Mouse (Mus musculus): ENCODE measurements around the gene Epb41.

Gene Epb41

DNA sequence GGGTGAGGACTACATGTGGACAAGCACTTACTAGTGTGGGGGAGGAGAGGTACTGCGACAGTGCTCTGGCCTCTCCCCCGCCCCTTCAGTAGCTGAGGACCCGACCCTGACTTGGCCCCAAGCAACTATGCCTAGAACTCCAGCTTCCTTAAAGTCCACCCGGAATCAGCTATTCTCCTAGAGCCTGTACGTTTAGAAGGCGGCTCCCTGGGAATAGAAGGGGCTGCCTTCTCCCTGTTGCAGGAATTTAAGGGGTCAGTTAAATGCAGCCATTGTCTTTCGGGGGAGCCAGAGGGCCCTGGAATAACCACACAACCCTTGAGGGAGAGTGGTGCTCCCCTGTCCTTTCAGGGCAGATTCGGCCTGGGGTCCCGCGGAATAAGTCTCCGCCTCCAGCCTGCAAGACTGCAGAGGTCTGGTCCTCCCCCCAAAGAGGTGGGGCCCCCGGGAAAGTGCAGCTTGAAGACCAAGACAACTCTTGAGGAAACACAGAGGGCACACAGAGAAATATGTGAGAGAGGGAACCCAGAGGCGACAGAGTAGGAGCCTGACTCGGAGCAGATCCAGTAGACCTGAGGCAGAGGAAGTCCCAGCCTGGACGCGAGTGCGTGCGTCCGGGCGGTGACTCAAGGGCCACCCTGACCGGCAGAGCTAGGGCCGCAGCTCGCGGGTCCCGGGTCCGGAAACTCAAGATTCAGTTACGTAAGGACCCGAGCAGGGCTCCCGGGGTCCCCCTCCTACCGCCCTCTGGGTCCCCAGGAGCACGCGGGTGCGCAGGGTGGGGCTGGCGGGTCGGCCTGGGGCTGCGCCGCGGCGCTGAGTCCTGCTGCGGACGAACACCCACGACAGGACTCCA lies 816 bp downstream of the Epb41 start, which contains the start of gene Gm10300:
TSS of gene Gm10300 (plus strand) at position 621 of the 856 bp plus-strand sequence.
- DNase-seq (ENCODE audit: low read depth, low spot score): no peak

GRCm38 (mm10) chr4:132072946-132073345 lies 2.2 kb downstream of the Epb41 start:
- no peak for DNase-seq (ENCODE audit: low read depth, low spot score)

DNA sequence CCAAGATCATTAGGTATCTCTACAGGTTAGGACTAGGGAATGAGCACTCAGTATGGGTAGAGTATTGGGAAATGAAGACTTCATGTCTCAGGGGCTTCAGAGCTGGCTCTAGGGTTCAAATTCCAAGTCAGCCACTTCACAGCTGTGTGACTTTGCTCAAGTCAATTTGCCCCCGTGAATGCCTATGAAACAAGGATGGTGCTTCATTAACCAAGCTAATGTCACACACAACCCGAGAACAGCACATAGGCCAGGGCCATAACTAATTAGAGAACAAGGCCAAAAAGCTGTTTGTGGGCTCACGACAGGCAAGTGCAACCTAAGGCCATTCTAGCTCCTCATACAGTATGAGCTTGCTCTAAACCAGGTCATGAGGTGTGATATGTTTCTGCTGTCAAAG lies 3.0 kb downstream of the Epb41 start:
- no peak for DNase-seq (ENCODE audit: low read depth, low spot score)

GRCm38 (mm10) chr4:132071674-132072073 lies 3.4 kb downstream of the Epb41 start:
- DNase-seq (ENCODE audit: low read depth, low spot score): no peak

GRCm38 (mm10) chr4:132067938-132068235 lies 7.2 kb downstream of the Epb41 start:
- no peak for DNase-seq (ENCODE audit: low read depth, low spot score)

- DNase-seq (ENCODE audit: low read depth, low spot score): no peak
Measured at GRCm38 (mm10) chr4:132067112-132067937, 7.8 kb downstream of the Epb41 start.

GRCm38 (mm10) chr4:132066101-132066773 lies 8.9 kb downstream of the Epb41 start:
- DNase-seq (ENCODE audit: low read depth, low spot score): no peak

GRCm38 (mm10) chr4:132065578-132065977 lies 9.5 kb downstream of the Epb41 start:
- no peak for DNase-seq (ENCODE audit: low read depth, low spot score)

DNA sequence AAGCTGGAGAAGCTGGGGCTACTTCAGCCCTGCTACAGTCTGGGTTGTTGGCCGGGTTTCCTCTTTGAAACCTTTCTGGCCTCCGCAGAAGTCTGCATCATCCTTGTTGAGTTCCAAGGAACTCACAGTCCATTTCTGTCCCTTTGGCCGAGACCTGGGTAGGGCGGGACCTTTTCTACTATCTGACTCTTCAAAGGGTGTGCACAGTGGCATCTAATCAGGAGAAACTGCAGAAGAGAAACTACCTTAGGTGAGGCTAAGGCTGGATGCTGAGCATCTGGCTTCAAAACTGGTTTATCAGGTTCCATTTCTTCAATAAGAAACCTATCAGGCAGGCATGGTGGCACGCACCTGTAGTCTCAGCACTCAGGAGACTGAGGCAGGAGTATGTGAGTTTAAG lies 10.6 kb downstream of the Epb41 start:
- no peak for DNase-seq (ENCODE audit: low read depth, low spot score)

DNA sequence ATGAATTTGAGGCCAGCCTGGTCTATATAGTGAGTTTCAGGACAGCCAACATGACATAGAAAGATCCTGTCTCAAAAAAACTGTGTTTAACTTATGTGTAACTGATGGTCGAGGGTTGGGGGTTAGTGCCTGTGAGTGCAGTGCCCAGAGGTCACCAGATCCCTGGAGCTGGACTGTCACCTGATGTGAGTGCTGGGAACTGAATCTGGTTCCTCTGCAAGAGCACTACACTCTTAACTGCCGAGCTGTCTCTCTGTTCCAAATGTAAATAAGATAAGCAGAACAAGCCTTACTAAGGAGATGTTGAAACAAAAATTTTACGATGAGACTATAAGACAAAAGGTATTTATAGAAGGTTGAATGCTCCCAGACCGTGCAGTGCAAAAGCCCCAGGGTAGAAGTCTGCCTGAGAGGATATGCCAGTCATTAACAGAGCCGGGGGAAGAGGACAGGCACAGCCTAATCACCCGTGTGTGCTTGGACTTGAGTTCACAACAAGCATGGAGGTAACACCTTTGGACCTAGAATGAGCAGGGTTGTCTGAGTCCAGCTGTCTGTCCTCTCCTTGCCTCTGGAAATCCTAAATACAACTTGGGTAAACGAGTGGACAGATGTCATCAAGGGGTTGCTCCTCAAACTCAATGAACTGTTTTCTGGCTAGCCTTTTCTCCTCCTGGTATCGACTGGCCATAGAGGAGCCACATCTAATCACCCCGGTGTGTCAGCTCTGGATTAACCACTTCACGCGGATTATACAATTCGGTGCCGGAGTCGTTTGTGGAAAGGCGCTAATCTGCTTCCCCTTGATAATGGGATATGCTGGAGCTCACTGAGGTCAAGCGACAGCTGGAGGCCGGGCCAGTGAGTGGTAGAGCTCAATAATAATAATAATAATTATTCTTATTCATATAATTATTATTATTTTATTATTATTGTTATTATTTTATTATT lies 11.9 kb downstream of the Epb41 start:
- DNase-seq (ENCODE audit: low read depth, low spot score): no peak

- no peak for DNase-seq (ENCODE audit: low read depth, low spot score)
Measured at GRCm38 (mm10) chr4:132062289-132062688, 12.8 kb downstream of the Epb41 start.

DNA sequence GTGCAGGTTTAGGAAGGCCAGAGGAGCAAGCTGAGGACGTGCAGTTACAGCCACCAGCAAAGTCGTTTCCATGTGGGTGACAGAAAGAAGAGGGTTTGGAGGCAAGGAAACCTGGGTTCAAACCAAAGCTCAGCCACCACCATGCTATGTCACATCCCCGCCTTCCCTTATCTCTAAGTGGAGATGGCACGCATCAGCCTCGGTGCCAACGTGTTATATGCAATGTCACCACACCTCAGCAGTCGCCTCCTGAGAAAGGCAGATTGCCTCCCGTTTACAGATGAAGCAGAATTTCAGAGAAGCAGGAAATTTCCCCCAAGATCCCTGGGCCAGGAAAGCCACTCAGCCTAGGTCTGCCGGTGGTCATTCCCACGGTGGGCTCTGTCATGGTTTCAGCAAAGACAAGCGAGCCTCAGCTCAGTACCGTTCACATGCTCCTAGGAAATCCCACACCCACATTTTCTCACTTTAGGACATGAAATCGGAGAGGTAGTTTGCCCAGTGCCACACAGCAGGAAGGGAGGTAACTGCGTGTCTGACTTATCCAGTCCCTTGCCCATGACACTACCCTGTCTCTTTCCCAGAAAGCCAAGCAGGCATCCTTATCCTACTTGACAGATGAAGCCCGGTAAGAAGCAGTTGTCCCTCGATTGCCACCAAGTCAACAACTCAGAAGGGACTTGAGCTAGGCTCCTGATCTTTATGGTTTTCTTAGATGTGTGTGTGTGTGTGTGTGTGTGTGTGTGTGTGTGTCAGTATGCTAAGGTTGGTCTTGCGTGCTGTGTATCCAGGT lies 14.9 kb downstream of the Epb41 start:
- DNase-seq (ENCODE audit: low read depth, low spot score): no peak

DNA sequence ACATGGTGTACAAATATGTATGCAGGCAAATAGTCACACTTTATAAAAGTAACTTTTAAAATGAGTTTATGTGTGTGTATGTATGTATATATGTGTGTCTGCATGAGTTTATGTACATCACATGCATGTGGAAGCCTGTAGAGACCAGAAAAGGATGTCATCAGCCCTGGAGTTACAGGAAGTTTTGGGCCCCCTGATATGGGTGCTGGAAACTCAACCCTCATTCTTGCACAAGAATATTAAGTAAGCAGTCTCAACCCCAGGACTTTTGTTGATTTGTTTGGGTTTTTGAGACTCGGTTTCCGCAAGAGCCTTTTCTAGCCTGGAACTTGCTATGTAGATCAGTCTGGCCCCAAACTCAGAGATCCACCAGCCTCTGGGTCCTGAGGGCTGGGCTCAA lies 15.6 kb downstream of the Epb41 start:
- DNase-seq (ENCODE audit: low read depth, low spot score): no peak

DNA sequence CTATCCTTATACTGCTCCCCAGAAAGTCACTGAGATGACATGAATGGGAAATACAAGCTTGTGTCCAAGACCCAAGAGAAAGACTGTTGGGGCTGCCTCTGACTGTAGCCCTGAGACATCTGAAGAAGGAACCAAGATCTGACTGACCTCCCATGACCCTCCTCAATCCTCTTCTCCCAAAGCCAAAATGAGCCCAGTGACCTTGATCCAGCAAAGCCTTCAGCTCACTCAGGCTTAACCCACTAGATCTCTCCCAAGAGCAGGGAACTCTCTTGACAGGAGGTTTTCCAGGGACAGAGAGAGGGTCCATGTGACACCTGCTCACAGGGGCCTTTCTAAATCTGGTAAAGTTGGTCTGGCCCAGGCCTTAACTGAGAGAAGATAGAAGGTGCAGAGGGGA lies 17.8 kb downstream of the Epb41 start:
- DNase-seq (ENCODE audit: low read depth, low spot score): no peak

DNA sequence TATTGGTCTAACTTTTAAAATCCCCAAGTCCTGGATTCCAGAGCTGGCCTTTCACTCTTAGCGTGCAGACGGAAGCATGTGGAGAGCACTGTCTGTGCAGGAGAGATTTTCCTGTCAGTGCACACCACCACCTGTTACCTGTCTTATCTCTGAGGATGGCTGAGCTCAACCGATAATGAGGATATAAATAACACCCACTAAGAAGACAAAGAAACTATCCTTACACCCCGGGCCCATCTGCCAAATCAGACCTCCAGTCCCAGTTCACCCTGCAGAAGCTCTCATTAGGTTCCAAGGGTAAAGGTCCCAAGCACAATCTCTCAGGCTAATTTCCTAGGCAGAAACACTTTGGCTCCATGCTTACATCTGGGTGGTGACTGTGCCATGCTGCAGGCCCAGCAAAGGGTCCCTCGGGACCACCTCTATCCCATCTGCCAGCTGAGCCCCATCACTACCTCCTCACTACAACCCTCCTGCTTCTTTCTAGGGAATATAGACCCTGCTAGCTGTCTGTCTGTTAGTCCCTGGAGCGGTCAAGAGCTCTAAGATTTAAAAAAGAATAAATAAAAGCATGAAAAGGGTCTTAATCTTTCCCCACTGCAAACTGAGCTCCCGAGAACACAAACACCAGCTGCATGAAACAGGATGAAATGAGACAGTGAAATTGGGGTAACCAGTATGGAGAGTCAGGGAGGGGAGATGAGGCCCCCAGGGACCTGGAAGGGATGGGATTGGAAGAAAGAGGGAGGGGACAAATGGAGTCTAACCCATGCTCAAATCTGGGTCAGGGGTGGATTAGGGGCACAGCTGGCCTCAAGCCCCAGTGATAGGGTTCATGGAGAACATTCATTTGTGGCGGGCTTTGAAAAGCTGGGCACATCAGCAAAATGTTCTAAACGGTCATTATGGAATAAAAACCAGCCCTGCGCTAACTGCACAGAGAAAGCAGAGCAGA lies 23.5 kb downstream of the Epb41 start:
- no peak for DNase-seq (ENCODE audit: low read depth, low spot score)

- no peak for DNase-seq (ENCODE audit: low read depth, low spot score)
Measured at GRCm38 (mm10) chr4:132049549-132050200, 25.4 kb downstream of the Epb41 start.

DNA sequence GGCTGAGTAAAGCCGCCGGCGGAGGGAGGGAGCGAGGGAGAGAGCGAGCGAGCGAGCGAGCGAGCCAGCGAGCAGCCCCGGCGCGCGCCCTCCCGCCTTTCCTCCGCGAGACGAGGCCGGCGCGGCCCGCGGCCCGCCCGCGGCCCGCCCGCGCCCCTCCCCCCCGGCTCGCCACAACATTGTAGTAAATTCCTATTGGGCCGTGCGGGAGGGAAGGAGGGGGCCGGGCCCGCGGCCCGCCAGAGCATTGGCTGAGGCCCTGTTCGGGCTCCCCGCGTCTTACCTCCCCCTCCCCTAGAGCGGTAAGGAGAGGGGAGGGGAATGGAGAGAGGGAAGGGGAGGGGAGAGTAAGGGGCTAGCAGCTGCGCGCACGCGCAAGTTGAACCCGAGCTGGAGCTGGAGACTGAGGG lies 26.1 kb downstream of the Epb41 start:
- peak; percentile 44 for DNase-seq (ENCODE audit: low read depth, low spot score)

Data from 3T3-L1 (cell line).